Mouse (Mus musculus) embryonic facial prominence, embryonic 14.5 days (tissue): ENCODE results near the gene Olfr1258. TPM values are rescaled to one million over a fixed set of nuclear protein-coding genes. Genes with fewer than 3 reads are reported as not detected.
"Not testable (repeated sequence)": the region's sequence is repeated elsewhere in the genome, so short reads cannot be mapped to it uniquely, and the experiment has no call there.

ENCODE experiments used
- ATAC-seq: fragments of 200-750 bp; cut with Nextera tagmentation; 2 replicates; pipeline ENCODE4 v1.8.0; 2017; ENCODE audit warnings: low read depth, moderate number of reproducible peaks, moderate TSS enrichment
- DNase-seq: peaks from one replicate; pipeline ENCODE4 v3.0.0-alpha.2; 2015; ENCODE audit warnings: low spot score
- H3K27ac ChIP-seq: fragments of 300-500 bp; sonication (generic); replicated peaks from 2 replicates; pipeline ENCODE4 v1.5.1; 2014; ENCODE audit warnings: low read depth, mild to moderate bottlenecking, low read length, moderate library complexity
- H3K27me3 ChIP-seq: fragments of 300-500 bp; sonication (generic); replicated peaks from 2 replicates; pipeline ENCODE4 v1.6.1; 2014; ENCODE audit warnings: low read length; ENCODE audit not compliant: control insufficient read depth, insufficient read depth
- H3K36me3 ChIP-seq: fragments of 300-500 bp; sonication (generic); 2 replicates; pipeline ENCODE4 v1.6.1; 2014; ENCODE audit warnings: low read length, mixed read lengths; ENCODE audit not compliant: control insufficient read depth, insufficient read depth
- H3K4me1 ChIP-seq: fragments of 300-500 bp; sonication (generic); 2 replicates; pipeline ENCODE4 v1.6.1; 2014; ENCODE audit warnings: antibody characterized with exemption, low read length; ENCODE audit not compliant: control insufficient read depth, insufficient read depth
- H3K4me2 ChIP-seq: fragments of 300-500 bp; sonication (generic); 2 replicates; pipeline ENCODE4 v1.6.1; 2014; ENCODE audit warnings: low read depth, mild to moderate bottlenecking, low read length, moderate library complexity, mixed read lengths
- H3K4me3 ChIP-seq: fragments of 300-500 bp; sonication (generic); 2 replicates; pipeline ENCODE4 v1.5.1; 2014; ENCODE audit warnings: low read depth, mild to moderate bottlenecking, low read length
- H3K9ac ChIP-seq: fragments of 300-500 bp; sonication (generic); 2 replicates; pipeline ENCODE4 v1.6.1; 2014; ENCODE audit warnings: low read depth, mild to moderate bottlenecking, low read length, moderate library complexity, mixed read lengths
- H3K9me3 ChIP-seq: fragments of 300-500 bp; sonication (generic); 2 replicates; pipeline ENCODE4 v1.6.1; 2016; ENCODE audit warnings: low read length; ENCODE audit not compliant: control insufficient read depth
- WGBS: fragments of 180-500 bp; shearing (Covaris S2); extraction: QIAGEN DNeasy Blood & Tissue Kit; methylation state at CpG from one replicate; pipeline ENCODE4 v1.1.7; 2014; 5-methylcytosine and 5-hydroxymethylcytosine counted together
- polyA plus RNA-seq: library from polyadenylated mRNA; unstranded; fragments of >200 nt; fragmentation: Nextera tagmentation; extraction: Ambion mirVana; gene quantifications from 2 replicates; pipeline ENCODE4 v1.2.1, GENCODE M21; 2014

Gene Olfr1258
- polyA plus RNA-seq: 0.03 and 0.14 TPM in 2 replicates

DNA sequence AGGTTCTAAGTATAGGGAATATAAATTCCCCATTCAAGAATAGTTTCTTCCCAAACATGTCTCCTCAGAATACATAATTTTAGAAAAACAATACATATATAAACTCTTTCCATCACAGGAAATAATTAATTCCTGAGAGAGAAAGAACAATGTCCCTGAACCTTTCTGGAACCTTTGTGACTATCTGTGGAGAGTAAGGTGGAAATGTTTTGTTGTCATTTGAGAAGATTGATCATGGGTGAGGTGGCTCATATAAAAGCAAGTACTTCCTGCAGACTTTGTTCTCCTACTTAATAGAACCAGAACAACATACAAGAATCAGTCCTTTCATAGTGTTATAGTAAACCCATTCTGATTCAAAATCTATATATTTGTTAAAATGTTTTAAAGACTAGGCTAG, at the start of gene Olfr1258:
Olfr1258 (plus strand) TSS at position 301 of the 400 bp plus-strand sequence.
- Histone ChIP-seq H3K27ac (no peak within 1 kb of the TSS), H3K4me3 (no peak within 1 kb of the TSS), H3K36me3 (no peaks in the 10 kb centered on the region), H3K4me2 (no peak within 1 kb of the TSS), H3K27me3 (no peaks in the 10 kb centered on the region), H3K9me3 (no peaks in the 10 kb centered on the region), H3K9ac (no peak within 1 kb of the TSS), H3K4me1 (no peaks in the 10 kb centered on the region)
- DNase-seq: no peak
- no peak for ATAC-seq

DNA sequence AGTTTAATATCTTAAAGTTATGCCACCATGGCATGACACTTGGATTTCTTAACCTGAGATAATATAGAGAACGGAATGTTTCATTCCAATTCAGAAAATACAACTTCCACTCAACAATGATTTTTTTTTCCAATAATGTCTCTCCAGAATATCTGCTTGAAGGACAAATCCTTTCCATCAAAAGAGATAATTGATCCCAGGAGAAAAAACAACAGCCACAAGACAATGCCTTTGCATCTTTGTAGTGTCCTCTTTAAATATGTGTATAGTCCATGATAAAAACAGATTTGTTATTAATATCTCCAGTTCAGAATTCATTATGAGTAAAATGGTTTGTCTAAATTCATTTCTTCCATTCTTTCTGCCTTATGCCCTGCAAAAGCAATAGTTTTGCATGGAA, 49.0 kb upstream of the Olfr1258 start, which contains the start of gene Olfr1257:
Olfr1257 (plus strand) TSS at position 301 of the 400 bp plus-strand sequence.
- no peak within 1 kb of the TSS for H3K27ac ChIP-seq
- no peaks in the 10 kb centered on the region for H3K36me3 ChIP-seq
- no peak for ATAC-seq
- H3K9ac ChIP-seq: no peak within 1 kb of the TSS
- H3K9me3 ChIP-seq: no peaks in the 10 kb centered on the region
- DNase-seq: no peak
- no peaks in the 10 kb centered on the region for H3K27me3 ChIP-seq
- no peak within 1 kb of the TSS for H3K4me3 ChIP-seq
- H3K4me2 ChIP-seq: no peak within 1 kb of the TSS
- WGBS: 90% methylated on average over 1 of the region's 1 CpGs
- H3K4me1 ChIP-seq: no peaks in the 10 kb centered on the region

DNA sequence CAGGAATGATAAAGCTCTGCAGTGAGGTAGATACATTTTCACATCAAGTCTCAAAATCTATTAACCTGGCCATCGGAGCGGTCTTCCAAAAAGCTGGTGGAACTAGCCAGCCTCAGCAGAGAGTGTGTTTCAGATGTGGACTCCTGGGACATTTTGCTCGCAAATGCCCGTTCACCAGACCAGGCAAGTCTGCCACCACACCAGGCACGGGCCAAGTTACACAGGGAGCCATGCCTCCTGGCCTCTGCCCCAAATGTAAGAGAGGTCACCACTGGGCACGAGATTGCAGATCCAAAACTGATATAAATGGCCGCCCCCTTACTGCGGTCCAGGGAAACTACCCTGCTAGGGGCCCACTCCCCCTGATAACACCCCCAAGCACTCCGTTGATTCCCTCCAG, 14.5 kb upstream of the Olfr1258 start:
- ATAC-seq, H3K4me1 ChIP-seq, H3K9me3 ChIP-seq, DNase-seq, H3K27ac ChIP-seq, H3K36me3 ChIP-seq, H3K9ac ChIP-seq, H3K4me3 ChIP-seq, H3K27me3 ChIP-seq, H3K4me2 ChIP-seq: not testable (repeated sequence)
- WGBS: 95% methylated on average over 9 of the region's 9 CpGs

DNA sequence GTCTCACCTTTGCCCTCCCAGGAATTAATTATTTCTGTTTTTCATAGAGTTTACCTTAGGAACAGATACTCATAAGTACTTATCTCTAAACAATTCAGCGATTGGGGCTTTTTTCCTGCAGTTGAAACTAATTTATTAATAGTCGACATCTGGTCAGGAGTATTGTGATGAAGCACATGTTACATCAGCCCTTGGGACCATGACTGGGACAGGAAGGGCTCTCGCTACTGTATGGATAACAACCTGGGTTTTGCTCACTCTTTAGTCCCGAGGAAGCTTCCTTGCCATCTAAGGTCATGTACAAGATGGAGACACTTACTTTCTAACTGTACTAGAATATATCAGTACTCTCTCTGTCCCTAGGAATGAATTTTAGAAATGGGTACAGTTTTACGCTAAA, 21.5 kb downstream of the Olfr1258 start, which contains the start of gene Olfr1259:
Olfr1259 (minus strand) TSS at position 101 of the 400 bp plus-strand sequence.
- Histone ChIP-seq H3K9me3 (no peaks in the 10 kb centered on the region), H3K9ac (no peak within 1 kb of the TSS), H3K36me3 (no peaks in the 10 kb centered on the region), H3K4me1 (no peaks in the 10 kb centered on the region), H3K27ac (no peak within 1 kb of the TSS), H3K27me3 (no peaks in the 10 kb centered on the region), H3K4me2 (no peak within 1 kb of the TSS), H3K4me3 (no peak within 1 kb of the TSS)
- ATAC-seq (no peak), DNase-seq (no peak)
- 76% methylated on average over 5 of the region's 5 CpGs for WGBS

DNA sequence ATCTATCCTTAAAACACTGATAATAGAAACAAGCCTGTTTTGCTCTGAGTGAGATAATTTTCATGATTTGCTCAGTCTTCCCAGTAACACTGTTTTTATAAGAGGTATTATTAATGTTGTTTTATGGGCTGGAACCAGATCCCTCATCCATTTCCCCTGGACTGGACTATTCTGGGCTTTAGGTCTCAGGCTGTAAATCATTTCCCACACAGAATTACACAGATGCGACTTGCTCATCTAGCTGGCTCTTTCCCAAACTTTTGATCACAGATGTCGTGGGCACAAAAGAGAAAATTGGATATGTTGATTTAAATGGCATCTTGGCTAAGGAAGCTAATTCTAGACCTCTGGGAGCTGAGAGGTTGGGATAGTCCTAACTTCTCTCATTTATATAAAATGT, 47.1 kb downstream of the Olfr1258 start, which contains the start of gene Olfr1260:
Olfr1260 (plus strand) TSS at position 157 of the 400 bp plus-strand sequence.
- WGBS: 51% methylated on average over 2 of the region's 2 CpGs

DNA sequence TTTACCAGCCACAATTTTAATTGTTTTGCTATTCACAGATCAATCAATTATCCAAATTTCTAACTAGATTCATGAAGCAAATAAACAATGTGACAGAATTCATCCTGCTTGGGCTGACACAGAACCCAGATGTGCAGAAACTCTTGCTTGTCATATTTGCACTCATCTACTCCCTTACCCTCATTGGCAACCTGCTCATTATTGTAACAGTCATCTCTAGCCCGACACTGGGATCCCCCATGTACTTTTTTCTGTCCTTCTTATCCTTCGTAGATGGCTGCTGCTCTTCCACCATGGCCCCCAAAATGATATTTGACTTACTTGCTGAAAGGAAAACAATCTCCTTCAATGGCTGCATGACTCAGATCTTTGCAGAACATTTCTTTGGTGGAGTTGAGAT, 50.6 kb downstream of the Olfr1258 start:
- Histone ChIP-seq H3K9ac (no peak overlapping the region), H3K9me3 (no peaks in the 10 kb centered on the region), H3K27ac (no peak overlapping the region), H3K4me2 (no peak overlapping the region), H3K4me1 (no peaks in the 10 kb centered on the region), H3K36me3 (no peaks in the 10 kb centered on the region), H3K27me3 (no peaks in the 10 kb centered on the region), H3K4me3 (no peak overlapping the region)
- no peak for ATAC-seq
- DNase-seq: no peak
- 84% methylated on average over 2 of the region's 2 CpGs for WGBS

More for the DNA sequence above, 47.1 kb downstream of the Olfr1258 start, which contains the start of gene Olfr1260:
- Histone ChIP-seq H3K27ac (no peak within 1 kb of the TSS), H3K27me3 (no peaks in the 10 kb centered on the region), H3K9me3 (no peaks in the 10 kb centered on the region), H3K4me2 (no peak within 1 kb of the TSS), H3K36me3 (no peaks in the 10 kb centered on the region), H3K4me3 (no peak within 1 kb of the TSS), H3K9ac (no peak within 1 kb of the TSS), H3K4me1 (no peaks in the 10 kb centered on the region)
- DNase-seq (no peak), ATAC-seq (no peak)

Other genes starting within 250 kb of the Olfr1258 start
- gene Olfr1252, start 202.3 kb upstream of the Olfr1258 start, polyA plus RNA-seq: not detected in 2 replicates
- 0.06 and 0.21 TPM in 2 replicates for gene Olfr1253, start 170.2 kb upstream of the Olfr1258 start, polyA plus RNA-seq
- gene Olfr1254, start 133.7 kb upstream of the Olfr1258 start, polyA plus RNA-seq: not detected in 2 replicates
- gene Olfr1255, start 115.3 kb upstream of the Olfr1258 start, polyA plus RNA-seq: not detected in 2 replicates
- gene Olfr1256, start 85.8 kb upstream of the Olfr1258 start, polyA plus RNA-seq: not detected in 2 replicates
- gene Olfr48, start 79.1 kb upstream of the Olfr1258 start, polyA plus RNA-seq: not detected in 2 replicates
- gene Olfr1257, start 48.9 kb upstream of the Olfr1258 start, polyA plus RNA-seq: not detected in 2 replicates
- gene Olfr1259, start 21.4 kb downstream of the Olfr1258 start, polyA plus RNA-seq: not detected in 2 replicates
- gene Olfr1260, start 47.0 kb downstream of the Olfr1258 start, polyA plus RNA-seq: 0.10 and 0.33 TPM in 2 replicates
- gene Olfr1261, start 63.9 kb downstream of the Olfr1258 start, polyA plus RNA-seq: not detected in 2 replicates
- gene Olfr1262, start 72.8 kb downstream of the Olfr1258 start, polyA plus RNA-seq: not detected in 2 replicates
- not detected in 2 replicates for gene Olfr1263, start 84.8 kb downstream of the Olfr1258 start, polyA plus RNA-seq
- gene Olfr1264, start 98.3 kb downstream of the Olfr1258 start, polyA plus RNA-seq: 0.40 and 0.42 TPM in 2 replicates
- gene Olfr1265, start 108.0 kb downstream of the Olfr1258 start, polyA plus RNA-seq: not detected in 2 replicates
- 0.08 TPM in 1 of 2 replicates, not detected in the other for gene Olfr140, start 136.3 kb downstream of the Olfr1258 start, polyA plus RNA-seq
- gene Olfr1269, start 194.1 kb downstream of the Olfr1258 start, polyA plus RNA-seq: not detected in 2 replicates
- 0.20 and 0.45 TPM in 2 replicates for gene Olfr32, start 215.0 kb downstream of the Olfr1258 start, polyA plus RNA-seq
- 0.07 TPM in 2 replicates for gene Olfr1270, start 225.8 kb downstream of the Olfr1258 start, polyA plus RNA-seq